Mouse (Mus musculus) A20 (cell line): ENCODE results near the gene Gm16429.
"Not testable (repeated sequence)": the region's sequence is repeated elsewhere in the genome, so short reads cannot be mapped to it uniquely, and the experiment has no call there.

Experiments
- DNase-seq: peaks from one replicate; pipeline ENCODE4 v3.0.0-alpha.2; 2011; ENCODE audit warnings: low read depth, low spot score

The Gm16429 gene

GRCm38 (mm10) chr5:93928952-93929351 lies at the start of gene Gm16429:
Gm16429 (minus strand) TSS chr5:93929052.
- not testable (repeated sequence) for DNase-seq
